Mouse (Mus musculus) frontal cortex, postnatal 25 days (tissue): ENCODE measurements around the gene Ifih1.
A peak's percentile ranks its signal among the peaks of the same experiment; 100 is the strongest.

Experiments used
- DNase-seq, 2 experiments: peaks; one replicate each; pipeline ENCODE4 v3.0.0; 2022; ENCODE audit warnings: low spot score in 2 of 2

Gene Ifih1

GRCm38 (mm10) chr2:62646014-62646645 lies at the start of gene Ifih1:
Gene Ifih1, minus strand, starts transcription at chr2:62646255.
- DNase-seq = no peak

- DNase-seq = no peak
These were observed 39.9 kb upstream of the Ifih1 start for GRCm38 (mm10) chr2:62685934-62686333.

- DNase-seq = no peak
These were observed 39.0 kb upstream of the Ifih1 start for GRCm38 (mm10) chr2:62684989-62685595.

GRCm38 (mm10) chr2:62681667-62682066 lies 35.6 kb upstream of the Ifih1 start:
- peak in 1 of 2 experiments; percentile 28 for DNase-seq

GRCm38 (mm10) chr2:62672788-62673187 lies 26.7 kb upstream of the Ifih1 start:
- no peak for DNase-seq

GRCm38 (mm10) chr2:62670767-62671166 lies 24.7 kb upstream of the Ifih1 start:
- DNase-seq = no peak

- no peak for DNase-seq
These were observed 24.2 kb upstream of the Ifih1 start for GRCm38 (mm10) chr2:62670301-62670700.

- no peak for DNase-seq
These were observed 23.8 kb upstream of the Ifih1 start for GRCm38 (mm10) chr2:62669848-62670247.

GRCm38 (mm10) chr2:62665536-62665935 lies 19.5 kb upstream of the Ifih1 start:
- DNase-seq = no peak

- DNase-seq = no peak
These were observed 18.8 kb upstream of the Ifih1 start for GRCm38 (mm10) chr2:62664839-62665238.

- DNase-seq = peak; percentile 52 to 57
These were observed 18.1 kb upstream of the Ifih1 start, which contains the start of gene Gca for GRCm38 (mm10) chr2:62664135-62664670. Gene Gca, plus strand, starts transcription at chr2:62664285.

GRCm38 (mm10) chr2:62662560-62662959 lies 16.5 kb upstream of the Ifih1 start:
- no peak for DNase-seq

- no peak for DNase-seq
These were observed 14.5 kb upstream of the Ifih1 start for GRCm38 (mm10) chr2:62660565-62660964.

GRCm38 (mm10) chr2:62656072-62656471 lies 10.0 kb upstream of the Ifih1 start:
- no peak for DNase-seq

GRCm38 (mm10) chr2:62654519-62655338 lies 8.7 kb upstream of the Ifih1 start:
- DNase-seq = peak; percentile 36 to 60

GRCm38 (mm10) chr2:62652466-62652865 lies 6.4 kb upstream of the Ifih1 start:
- DNase-seq = no peak

- no peak for DNase-seq
These were observed 5.8 kb upstream of the Ifih1 start for GRCm38 (mm10) chr2:62651890-62652289.

GRCm38 (mm10) chr2:62646671-62647289 lies 725 bp upstream of the Ifih1 start:
- DNase-seq = no peak

- DNase-seq = no peak
These were observed 580 bp downstream of the Ifih1 start for GRCm38 (mm10) chr2:62645475-62645874.

- DNase-seq = no peak
These were observed 1.2 kb downstream of the Ifih1 start for GRCm38 (mm10) chr2:62644891-62645290.

GRCm38 (mm10) chr2:62643405-62644305 lies 2.4 kb downstream of the Ifih1 start:
- no peak for DNase-seq
